Mouse (Mus musculus) T-cell, adult 2 months (primary cell): Measurements from ENCODE around the gene Drg1.

Source experiments
- DNase-seq: peaks from one replicate; pipeline ENCODE4 v3.0.0; 2022; ENCODE audit warnings: low spot score

Drg1 gene

DNA sequence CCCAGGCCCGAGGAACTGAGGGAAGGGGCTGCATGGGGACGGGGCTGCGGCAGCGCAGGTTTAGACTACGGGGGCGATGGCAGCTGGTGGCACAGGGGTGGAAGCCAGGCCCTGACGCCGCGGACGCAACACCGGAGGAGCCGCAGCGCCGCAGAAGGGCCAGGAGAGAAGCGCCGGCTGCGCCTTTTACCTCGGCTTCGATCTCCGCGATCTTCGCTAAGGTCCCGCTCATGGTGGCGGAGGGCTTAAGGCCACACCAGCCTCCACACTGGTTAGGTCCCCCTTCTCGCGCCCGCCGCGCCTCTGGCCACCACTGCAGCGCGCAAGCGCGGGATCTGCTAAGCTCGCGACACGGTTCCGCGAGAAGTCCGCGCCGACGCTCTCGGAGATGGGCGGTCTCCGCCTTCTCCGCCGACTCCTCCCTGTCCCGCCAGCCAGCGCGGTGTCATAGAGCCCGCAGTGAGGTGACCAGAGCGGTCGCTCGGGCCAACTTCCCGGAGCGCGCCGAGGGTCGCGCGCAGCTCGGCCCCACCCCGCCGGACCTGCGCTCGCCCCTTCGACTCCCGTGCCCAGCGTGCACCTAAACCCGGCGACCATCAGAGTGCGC, at the start of gene Drg1:
Drg1 (minus strand) TSS at position 337 of the 607 bp plus-strand sequence.
- DNase-seq: peak; percentile 90

DNA sequence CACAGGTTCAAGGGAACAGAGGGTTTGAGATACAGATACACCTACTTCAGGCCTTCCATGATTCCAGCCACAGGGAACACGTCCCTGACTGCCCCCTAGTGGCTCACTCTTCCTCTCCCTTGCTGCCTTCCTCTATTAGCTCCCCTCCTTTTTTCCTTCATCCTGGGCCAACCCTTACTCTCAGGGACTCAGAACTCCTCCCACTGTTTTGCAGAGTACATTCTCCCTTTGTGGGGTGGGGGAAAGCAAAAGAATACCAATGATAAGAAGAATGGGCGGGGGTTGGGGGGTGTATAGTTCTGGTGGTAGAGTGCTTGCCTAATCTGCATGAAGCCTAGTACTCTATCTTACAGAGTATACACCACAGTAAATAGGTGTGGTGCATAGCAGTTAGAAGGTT, 47.9 kb upstream of the Drg1 start:
- DNase-seq: no peak

DNA sequence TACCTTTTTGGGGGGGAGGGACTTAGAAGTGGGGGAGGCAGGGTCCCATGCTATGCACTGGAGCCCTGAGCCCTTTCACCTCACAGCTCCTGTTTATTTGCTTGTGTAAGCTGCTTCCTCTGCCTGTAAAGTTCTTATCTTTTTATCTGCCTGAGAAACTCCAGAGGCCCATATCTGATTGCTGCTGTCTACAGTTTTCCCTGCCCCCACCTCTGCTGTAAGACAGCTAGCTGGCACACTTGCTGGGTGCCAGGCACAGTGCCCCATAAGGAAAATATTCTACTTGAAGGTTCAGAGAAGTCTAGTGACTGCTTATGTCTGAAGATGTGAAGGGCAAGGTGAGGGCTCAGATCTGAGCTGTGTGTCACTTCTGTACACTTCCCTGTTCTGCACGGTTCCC, 47.1 kb upstream of the Drg1 start:
- DNase-seq: peak; percentile 50

GRCm38 (mm10) chr11:3311586-3312347, 45.6 kb upstream of the Drg1 start:
- DNase-seq: no peak

DNA sequence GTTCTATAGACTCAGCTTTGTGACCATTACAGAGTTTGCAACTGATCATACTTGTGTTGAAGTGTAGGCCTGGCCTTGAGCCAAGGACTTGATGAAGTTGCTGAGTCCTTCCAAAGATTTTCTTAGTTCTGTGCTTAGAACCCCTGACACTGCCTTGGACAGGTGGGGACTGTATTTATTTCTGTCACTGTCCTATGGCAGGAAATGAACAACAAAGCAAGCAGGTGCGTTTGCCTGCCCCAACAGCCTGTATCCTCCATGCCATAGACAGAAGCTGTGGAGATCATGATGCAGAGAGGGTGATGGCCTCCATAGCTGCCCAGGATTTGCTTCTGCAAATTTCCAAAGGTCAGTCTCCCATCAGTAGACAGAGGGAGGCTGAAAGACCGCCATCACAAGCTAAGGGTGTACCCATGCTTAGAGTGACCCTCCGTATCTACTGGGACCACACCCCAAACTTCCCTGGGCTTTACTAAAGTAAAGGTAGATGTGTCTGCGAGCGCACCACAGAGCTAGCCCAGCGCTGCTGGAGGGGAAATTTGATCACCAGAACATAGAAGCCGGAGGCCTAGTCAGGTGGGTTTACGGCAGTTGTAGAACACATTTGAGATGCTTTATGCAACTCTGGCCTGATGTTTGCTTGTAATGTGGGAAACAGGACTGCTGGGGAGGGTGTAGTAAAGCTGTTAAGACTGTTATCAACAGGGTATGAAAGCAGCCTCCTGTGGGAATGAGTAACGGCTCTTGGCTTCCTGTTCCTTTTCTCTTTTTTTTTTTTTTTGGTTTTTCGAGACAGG, 44.8 kb upstream of the Drg1 start:
- DNase-seq: no peak

DNA sequence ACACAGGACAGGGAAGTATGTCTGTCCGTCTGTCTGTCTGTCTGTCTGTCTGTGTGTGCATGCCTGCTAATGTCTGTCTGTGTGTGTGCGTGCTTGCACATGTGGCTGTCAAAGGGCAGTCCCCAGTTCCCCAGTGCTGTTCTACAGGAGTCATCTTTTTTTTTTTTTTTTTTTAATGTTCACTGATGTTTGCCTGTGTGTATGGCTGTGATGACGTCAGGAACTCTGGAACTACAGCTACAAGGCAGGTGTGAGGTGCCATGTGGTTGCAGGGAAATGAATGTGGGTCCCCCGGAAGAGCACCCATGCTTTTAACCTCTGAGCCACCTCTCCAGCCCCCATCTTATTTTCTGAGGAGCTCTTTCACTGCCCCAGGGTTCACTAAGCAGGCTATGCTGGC, 43.7 kb upstream of the Drg1 start:
- peak; percentile 60 for DNase-seq

- DNase-seq: no peak
These were observed 41.7 kb upstream of the Drg1 start for GRCm38 (mm10) chr11:3307875-3308274.

- DNase-seq: no peak
These were observed 39.6 kb upstream of the Drg1 start for GRCm38 (mm10) chr11:3305821-3306220.

DNA sequence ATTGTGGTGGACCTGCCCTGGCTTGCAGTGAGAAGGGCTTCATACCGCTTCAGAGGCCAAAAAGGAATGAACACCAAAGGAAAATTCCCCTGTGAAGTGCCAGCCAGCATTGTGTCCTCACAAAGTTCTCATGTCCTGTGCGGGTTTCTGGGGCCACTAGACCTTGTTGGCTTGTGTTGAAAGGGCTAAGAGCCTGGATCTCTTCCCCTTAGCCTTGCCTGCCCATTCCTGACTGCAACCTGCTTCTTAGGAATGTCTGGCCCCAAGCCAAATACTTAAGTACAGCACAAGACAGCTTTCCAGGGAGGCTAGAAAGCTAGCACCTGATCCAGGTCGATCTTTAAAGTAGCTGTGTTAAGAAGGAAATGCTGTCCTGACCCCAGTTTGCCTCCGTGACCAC, 36.6 kb upstream of the Drg1 start:
- no peak for DNase-seq

DNA sequence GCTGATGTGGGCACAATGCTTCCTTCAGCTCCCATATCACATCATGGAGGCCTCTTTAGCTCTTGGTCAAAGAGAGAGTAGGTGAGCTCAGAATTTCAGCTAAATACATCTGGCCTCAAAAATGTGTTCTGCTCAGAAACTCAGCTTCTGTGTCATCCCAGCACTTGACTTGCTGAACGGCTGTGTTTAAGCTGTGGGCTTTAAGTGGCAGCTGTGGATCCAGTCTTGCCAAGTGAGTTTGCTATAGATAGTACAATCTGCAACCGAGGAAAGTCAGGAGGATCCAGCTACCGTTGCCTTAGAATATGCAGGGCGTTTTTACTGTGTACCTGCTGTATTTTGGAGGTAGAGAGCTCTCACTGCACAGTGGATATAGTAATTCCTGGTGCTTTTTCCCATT, 36.2 kb upstream of the Drg1 start:
- DNase-seq: no peak

GRCm38 (mm10) chr11:3301075-3301474, 34.9 kb upstream of the Drg1 start:
- no peak for DNase-seq

- no peak for DNase-seq
These were observed 32.6 kb upstream of the Drg1 start for GRCm38 (mm10) chr11:3298813-3299185.

DNA sequence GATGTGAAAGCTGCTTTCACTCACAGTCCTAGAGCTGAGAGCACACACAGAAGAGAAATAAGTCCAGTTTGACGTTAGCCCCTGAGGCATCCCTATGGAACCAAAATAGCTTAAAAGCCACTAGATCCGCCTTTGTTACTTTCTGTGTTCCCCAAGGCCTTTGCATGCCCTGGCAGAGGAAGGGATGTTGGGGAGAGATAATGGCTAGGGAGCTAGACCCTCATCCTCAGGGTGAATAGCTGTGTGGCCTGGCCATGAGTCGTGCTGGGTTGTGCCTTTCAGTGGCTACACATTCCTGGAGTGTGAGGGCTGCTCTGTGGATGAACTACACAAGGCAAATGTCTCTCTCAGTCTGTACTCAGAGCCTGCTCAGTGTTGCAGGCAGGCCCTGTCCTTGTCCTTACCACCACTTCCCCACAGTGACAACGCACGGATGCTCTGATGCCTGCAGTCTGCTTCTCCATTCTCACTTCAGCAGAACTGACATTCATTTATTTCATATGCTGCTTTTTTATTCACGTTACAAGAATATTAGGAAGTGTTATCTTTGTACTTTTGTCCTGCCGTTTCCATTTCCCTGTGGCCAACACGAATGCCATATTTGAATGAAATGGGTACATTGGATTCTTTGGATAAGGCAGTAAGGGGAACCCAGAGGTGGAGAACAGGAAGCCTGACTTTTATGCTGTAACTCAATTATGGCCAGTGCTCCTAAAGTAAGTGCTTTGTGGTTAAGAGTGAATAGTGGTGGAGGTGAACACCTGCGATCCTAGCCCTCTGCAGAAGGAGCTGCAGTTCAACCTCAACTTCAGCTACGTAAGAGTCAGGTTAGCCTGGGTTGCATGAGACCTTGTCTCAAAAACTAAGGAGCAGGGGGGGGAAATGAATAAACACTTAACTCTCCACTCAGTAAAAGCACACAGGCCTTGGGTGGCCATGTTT, 31.9 kb upstream of the Drg1 start:
- DNase-seq: no peak

GRCm38 (mm10) chr11:3296056-3296455, 29.8 kb upstream of the Drg1 start:
- DNase-seq: no peak

DNA sequence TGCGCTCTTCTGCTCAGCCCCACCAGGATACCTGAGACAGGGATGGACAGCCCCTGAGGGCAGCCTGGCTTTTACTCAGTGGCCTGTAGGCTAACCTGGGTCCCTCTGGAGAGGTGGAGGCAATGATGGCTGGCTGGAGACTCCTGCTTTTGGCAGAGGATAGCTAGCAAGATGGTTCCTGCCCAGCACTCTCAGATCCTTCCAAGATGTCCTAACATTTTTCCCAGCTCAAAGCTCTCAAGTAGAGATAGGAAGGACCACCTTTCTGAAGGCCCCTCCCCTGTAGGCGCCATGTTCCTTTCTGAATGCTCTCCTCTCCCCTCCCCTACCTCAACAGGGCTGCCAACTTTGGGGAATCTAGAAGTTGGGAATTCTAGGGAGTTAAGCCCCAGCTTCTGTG, 28.4 kb upstream of the Drg1 start:
- no peak for DNase-seq

DNA sequence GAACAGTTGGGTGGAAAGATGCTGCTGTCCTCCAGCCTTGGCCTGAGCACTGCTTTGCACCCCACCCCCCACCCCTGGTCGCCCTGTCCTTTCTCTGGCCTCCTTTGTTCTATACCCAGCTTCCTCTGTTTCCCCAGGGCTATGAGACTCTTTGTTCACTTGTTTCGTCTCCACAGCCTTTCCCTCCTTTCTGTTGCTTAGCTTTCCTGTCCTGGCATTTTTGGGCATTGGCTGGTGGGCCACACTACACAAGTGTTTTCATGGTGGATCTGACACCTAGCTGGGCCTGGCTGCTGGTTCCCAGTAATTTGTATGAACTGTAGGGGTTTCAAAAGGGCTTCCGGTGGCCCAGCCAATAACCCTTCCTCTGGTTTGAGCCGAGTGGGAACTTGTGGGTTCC, 27.1 kb upstream of the Drg1 start:
- no peak for DNase-seq

DNA sequence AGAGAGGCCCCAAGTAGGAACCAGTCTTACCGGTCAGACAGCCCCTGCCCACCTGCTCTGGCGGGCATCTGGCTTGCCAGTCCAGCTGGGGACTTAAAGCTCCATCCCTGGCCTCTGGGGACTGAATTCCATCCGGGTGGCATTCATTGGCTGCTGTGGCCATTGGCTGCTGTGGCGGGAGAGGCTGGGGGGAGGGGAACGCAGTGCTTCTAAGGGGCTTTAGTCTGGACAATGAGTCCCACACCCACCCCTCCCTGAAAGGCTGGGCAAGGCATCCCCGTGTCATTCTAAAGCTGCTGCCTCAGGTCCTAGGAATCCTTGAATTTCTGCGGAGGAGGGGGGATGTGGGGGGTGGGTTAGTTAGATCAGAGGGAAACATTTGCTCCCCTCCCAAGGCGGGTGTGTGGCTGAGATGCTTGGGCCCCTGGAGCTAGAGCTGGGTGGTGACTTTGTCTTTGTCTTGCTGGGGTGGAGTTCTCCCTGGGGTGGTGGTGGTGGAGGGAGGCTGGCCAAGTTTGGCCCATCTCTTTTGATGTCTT, 26.6 kb upstream of the Drg1 start:
- DNase-seq: no peak

GRCm38 (mm10) chr11:3292062-3292421, 25.8 kb upstream of the Drg1 start:
- peak; percentile 51 for DNase-seq

DNA sequence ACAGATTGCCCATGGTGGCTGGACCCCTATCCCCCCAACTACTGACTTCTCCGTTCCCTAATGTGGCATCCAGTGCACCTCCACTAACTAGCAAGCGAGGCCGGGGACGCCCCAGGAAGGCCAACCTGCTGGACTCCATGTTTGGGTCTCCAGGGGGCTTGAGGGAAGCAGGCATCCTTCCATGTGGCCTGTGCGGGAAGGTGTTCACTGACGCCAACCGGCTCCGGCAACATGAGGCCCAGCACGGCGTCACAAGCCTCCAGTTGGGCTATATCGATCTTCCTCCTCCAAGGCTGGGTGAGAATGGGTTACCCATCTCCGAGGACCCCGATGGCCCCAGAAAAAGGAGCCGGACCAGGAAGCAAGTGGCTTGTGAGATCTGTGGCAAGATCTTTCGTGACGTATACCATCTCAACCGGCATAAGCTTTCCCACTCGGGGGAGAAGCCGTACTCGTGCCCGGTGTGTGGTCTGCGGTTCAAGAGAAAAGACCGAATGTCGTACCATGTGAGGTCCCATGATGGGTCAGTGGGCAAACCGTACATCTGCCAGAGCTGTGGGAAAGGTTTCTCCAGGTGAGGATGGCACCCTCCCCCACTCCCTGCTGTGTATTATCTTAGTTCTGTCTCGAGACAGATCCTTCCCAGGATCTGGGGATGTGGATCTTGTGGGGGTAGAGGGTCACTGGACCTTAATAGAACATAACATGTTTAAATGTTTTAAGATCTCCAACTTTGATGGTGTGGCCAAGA, 25.3 kb upstream of the Drg1 start:
- DNase-seq: peak; percentile 40

DNA sequence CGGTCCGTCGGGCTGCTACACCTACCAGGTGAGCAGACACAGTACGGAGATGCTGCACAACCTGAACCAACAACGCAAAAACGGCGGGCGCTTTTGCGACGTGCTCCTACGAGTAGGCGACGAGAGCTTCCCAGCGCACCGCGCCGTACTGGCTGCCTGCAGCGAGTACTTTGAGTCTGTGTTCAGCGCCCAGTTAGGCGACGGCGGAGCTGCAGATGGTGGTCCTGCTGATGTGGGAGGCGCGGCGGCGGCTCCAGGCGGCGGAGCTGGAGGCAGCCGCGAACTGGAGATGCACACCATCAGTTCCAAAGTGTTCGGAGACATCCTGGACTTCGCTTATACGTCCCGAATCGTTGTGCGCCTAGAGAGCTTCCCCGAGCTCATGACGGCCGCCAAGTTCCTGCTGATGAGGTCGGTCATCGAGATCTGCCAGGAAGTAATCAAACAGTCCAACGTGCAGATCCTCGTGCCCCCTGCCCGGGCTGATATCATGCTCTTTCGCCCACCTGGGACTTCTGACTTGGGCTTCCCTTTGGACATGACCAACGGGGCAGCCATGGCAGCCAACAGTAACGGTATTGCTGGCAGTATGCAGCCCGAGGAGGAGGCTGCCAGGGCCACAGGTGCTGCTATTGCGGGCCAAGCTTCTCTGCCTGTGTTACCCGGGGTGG, 24.6 kb upstream of the Drg1 start:
- peak; percentile 50 for DNase-seq
